21 mouse cellular contexts compared by ENCODE assay signal in genomic region chr19:20541044-20541443, GRCm38 (mm10). TPM values are rescaled to one million over a fixed set of nuclear protein-coding genes. Genes with fewer than 3 reads are reported as not detected.
A peak's percentile ranks its signal among the peaks of the same experiment; 100 is the strongest.
DNase-seq lines count a peak whose midpoint lies in the region; ATAC-seq and TF ChIP-seq lines count a peak whose summit lies in the region.
"Had no signal": no experiment of that assay in that cellular context is flagged by ENCODE, and none has a peak within 500 bp of the region (broad histone marks: within the 10 kb centered on the region; RNA-seq: fewer than 3 reads in every experiment).

No protein-coding gene starts in this region.

- no peak for TF ChIP-seq POLR2A in cortical plate, adult 2 months (IDR thresholded peaks at IDR 0.05; ENCODE audit: extremely low read depth, insufficient read depth, low read length)

- H3K4me1 ChIP-seq in cortical plate, adult 2 months (ENCODE audit: control insufficient read depth, insufficient read depth, low read length) = peaks cover 7% of the 10 kb centered on the region
- H3K4me1 ChIP-seq: embryonic facial prominence, embryonic 10.5 days; embryonic facial prominence, embryonic 12.5 days; forebrain, embryonic 13.5 days had no signal

- no peak for TF ChIP-seq CTCF in layer of hippocampus, adult 2 months (conservative IDR thresholded peaks at IDR 0.05)
- no peak for TF ChIP-seq CTCF in cortical plate, adult 2 months (IDR thresholded peaks at IDR 0.05; ENCODE audit: extremely low read depth, insufficient read depth, low read length)

- H3K4me3 ChIP-seq in layer of hippocampus, adult 2 months = no peak overlapping the region
- no peak overlapping the region for H3K4me3 ChIP-seq in cortical plate, adult 2 months (ENCODE audit: insufficient read depth, low read length)
- H3K4me3 ChIP-seq: embryonic facial prominence, embryonic 10.5 days; embryonic facial prominence, embryonic 12.5 days; forebrain, embryonic 13.5 days had no signal

- ATAC-seq in frontal cortex, adult (ENCODE audit: low TSS enrichment) = 0 out of 2 replicates have a peak, but pooled peaks have one; percentile 22
- ATAC-seq: forebrain, embryonic 13.5 days; forebrain, embryonic 16.5 days had no signal

- H3K27ac ChIP-seq in layer of hippocampus, adult 2 months = peak overlapping the region; percentile 63
- peak overlapping the region; percentile 49; the same call in 1 of the 2 replicates for H3K27ac ChIP-seq in cortical plate, adult 2 months (ENCODE audit: insufficient read depth, low read length)
- H3K27ac ChIP-seq: embryonic facial prominence, embryonic 10.5 days; embryonic facial prominence, embryonic 12.5 days; forebrain, embryonic 13.5 days had no signal

- DNase-seq in frontal cortex, postnatal 25 days (ENCODE audit: low spot score in 2 of 2) = no peak
- no peak for DNase-seq in layer of hippocampus, adult 2 months (ENCODE audit: low spot score in 2 of 2)
- DNase-seq in layer of hippocampus, postnatal 10 days (ENCODE audit: low spot score in 2 of 2) = no peak
- DNase-seq in right cerebral cortex, postnatal 10 days (ENCODE audit: low spot score in 2 of 2) = peak; percentile 30 to 64
- no peak for DNase-seq in right cerebral cortex, postnatal 14 days
- no peak for DNase-seq in heart, adult 8-10 months (ENCODE audit: low spot score)
- DNase-seq: adrenal gland, adult 8-10 months; adrenal gland, postnatal 14 days; adrenal gland, postnatal 36 days; cerebellum, adult 11 months; cerebellum, adult 18-20 months; cerebellum, adult 8-10 months; cerebellum, adult 9-11 months; cerebellum, postnatal 14 days; cerebellum, postnatal 36 days had no signal

RNA-seq across cellular contexts. Expression of gene Aldh1a1, which starts 48.5 kb away (rescaled TPM):
- 10 to 100 TPM; 52.6 to 68.9 TPM for total RNA-seq in layer of hippocampus, adult 2 months (2021)
- 10 to 100 TPM; 22.3 to 24.4 TPM for total RNA-seq in layer of hippocampus, postnatal 10 days (2021)
- polyA plus RNA-seq in cortical plate, adult 2 months (2012; rRNA removed) = 78.3 and 85.1 TPM in 2 replicates
- 10 to 100 TPM; 13.8 to 26.4 (median 22.7) TPM for total RNA-seq in heart, adult 8-10 months (2022)

Comparison
In these comparisons a context has a peak if more than half of its experiments do, and no peak if none do; other contexts are left out.
1. DNase-seq: peak in right cerebral cortex, postnatal 10 days (2 of 2); none in frontal cortex, postnatal 25 days (0 of 2), layer of hippocampus, adult 2 months (0 of 2), layer of hippocampus, postnatal 10 days (0 of 2), right cerebral cortex, postnatal 14 days (single experiment) and heart, adult 8-10 months (single experiment).